Mouse (Mus musculus) urinary bladder, adult 18-20 months (tissue): ENCODE measurements around the gene Aldh5a1.
A peak's percentile ranks its signal among the peaks of the same experiment; 100 is the strongest.
"Not testable (repeated sequence)": the region's sequence is repeated elsewhere in the genome, so short reads cannot be mapped to it uniquely, and the experiment has no call there.

Source experiments
- DNase-seq, 2 experiments: peaks; one replicate each; pipeline ENCODE4 v3.0.0; 2022; ENCODE audit warnings: low spot score in 2 of 2, mixed read lengths in 2 of 2

Aldh5a1 gene

DNA sequence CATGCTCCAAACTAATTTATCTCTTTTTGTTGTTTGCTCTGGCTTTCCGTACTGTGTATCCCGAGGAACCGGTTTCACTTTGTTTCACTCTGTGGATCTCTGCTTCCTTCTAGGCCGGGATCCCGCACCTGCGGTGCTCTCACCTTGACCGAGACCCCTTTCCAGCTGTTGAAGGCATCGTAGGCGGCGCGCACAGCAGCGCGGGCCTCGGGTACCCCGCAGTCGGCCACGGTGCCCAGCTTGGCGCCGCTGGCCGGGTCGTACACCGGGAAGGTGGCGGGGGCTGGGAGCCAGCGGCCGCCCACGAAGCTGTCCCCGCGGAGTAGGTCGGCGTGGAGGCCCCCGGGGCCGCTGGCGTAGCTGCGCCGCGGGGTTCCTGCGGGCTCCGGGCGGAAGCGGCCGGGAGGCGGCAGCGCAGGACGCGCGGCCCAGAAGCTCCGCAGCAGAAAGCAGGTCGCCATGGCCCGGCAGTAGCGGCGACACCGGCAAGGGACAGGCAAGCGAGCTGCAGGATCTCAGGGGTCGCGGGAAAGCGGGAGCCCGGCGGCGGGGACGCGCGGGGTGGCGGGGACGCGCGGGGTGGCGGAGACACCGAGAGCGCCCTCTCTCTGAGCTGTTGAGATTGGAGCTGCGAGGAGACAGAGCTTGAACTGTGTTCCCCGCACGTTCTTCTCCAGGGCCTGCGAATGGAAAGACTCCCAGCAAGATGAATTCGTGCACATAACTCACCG is at the start of gene Aldh5a1:
Gene Aldh5a1 (minus strand): TSS at position 554 of the 731 bp plus-strand sequence.
- DNase-seq = peak; percentile 50 to 67

DNA sequence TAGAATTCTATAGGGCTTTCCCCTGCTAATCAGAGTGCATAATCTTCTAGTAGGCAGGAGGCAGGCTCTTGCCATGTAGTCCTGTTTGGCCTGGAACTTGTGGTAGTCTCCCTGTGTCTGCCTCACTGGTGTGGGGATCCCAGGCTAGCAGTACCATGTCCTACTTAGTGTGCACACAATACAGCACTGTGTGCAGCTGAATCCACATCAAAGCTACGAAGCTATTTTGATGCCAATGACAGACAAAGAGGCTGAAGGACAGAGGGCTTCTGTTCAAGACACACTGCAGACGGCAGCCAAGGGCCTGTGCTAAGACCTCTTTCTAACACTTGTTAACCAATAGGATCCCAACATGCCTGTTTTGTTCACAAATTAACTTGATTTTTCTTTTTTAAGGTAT is 48.0 kb upstream of the Aldh5a1 start:
- DNase-seq = no peak

DNA sequence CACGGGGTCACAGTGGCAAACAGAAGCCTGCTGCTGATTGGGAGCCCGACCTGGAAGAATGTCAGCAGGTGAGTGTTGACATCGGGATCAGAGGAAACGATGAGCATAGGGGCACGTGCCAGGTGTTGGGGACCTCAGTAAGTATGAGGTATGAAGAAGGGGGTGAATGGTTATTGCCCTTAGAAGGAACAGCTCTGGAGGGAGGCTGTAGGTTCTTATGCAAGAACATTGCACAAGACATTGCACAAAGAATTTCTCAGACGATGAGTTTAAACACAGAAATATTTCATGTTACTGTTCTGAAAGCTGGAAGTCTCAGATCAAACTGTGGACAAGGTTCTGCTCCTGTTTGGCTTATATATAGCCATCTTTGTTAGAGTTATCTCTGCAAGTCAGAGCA is 43.6 kb upstream of the Aldh5a1 start:
- DNase-seq = no peak

DNA sequence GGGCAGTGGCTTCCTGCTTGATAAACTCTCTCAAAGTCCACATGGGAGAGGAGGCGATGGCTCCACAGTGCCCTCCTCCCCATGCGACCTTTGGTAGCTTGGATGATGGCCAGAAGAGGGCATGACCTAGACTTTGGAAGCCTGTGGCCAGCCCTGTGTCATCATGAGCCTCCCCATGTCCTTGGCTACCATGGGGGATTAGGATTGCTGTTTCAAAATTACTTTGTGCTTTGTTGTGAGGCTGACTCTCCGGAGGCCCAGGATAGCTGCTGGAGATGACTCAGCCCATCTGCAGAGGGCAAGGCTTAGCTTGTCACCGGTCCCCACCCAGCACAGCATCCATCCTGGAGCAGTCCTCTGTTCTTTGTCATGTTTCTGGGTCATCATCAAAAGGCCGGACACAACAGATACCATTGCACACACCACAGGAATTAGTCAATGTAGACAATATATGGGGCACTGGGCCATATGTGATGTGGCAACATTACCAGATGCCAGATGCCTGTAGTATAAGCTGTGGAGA is 40.4 kb upstream of the Aldh5a1 start:
- no peak for DNase-seq

DNA sequence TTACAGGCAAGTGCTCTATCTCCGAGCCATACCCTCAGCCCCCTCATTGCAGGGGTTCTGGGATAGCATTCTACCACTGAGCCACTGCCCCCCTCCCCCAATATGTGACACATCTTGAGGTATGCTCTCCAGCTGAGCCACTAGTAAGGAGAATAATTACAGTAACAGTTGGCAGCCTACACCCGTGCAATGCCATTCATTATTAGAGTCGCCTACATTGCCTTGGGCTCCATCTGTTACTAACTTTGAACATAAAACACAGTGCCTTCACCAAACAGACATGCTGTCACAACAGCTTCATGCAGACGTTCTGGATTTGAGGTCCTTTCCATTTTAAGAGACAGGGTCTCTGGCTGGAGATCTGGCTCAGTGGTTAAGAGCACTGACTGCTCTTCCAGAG is 38.9 kb upstream of the Aldh5a1 start:
- DNase-seq = no peak

DNA sequence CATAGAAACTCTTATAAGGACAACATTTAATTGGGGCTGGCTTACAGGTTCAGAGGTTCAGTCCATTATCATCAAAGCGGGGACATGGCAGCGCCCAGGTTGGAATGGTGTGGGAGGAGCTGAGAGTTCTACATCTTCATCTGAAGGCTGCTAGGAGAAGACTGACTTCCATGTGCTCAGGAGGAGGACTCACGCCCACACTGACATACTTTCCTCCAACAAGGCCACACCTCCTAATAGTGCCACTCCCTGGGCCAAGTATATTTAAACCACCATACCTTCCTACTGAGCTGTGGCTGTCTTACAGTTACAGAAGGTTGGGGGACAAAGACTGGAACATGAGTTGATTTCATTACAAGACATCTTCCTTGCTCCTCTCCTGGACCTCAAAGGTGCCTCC is 34.3 kb upstream of the Aldh5a1 start:
- DNase-seq = not testable (repeated sequence)

DNA sequence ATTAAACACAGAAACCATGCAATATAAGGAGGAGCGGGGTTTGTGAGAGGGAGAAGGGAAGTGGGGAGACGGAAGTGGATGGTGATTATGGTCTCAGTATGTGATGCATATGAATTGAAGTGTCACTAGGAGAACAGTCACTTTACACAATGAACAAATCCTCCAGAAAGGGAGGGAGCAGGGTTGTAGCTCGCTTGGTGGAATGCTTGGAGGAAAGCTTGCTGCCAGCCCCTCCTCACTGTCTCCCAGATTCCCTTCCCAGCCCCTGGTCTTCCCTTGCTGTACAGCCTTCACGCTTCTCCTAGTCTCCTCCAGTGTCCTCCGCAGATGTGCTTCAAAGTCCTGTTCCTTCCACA is 28.4 kb upstream of the Aldh5a1 start:
- DNase-seq = no peak

DNA sequence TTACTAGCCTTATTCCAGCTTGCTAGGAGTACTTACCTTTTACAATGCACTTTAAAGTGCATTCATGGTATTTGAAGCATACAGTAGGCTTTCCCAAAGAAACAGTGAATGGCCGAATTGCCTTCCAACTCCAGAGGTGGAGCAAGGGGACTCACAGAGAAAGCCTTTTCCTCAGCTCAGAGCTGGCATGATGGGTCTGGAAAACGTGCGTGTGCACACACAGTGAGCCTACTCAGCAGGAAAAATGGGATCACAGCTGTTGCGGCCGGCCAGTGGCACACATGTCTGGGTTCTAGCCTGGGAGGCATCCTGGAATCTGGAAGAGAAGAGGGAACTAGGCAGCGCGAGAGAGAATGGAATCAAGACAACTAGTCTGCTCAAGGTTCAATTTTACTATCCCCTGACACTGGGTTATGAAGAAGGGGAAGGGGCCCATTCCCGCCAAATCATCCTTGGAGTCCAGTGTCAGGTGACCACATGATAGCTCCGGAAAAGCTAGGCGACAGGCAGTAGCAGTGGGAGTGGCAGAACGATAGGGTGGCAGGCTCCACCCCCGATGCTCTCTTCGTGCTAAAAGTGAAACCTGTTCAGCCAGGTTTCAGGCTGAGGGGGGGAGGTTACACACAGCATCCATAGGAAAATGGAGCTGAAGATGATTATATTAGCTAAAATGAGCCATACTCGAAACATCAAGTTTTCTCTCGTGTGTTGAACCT is 27.8 kb upstream of the Aldh5a1 start:
- no peak for DNase-seq

DNA sequence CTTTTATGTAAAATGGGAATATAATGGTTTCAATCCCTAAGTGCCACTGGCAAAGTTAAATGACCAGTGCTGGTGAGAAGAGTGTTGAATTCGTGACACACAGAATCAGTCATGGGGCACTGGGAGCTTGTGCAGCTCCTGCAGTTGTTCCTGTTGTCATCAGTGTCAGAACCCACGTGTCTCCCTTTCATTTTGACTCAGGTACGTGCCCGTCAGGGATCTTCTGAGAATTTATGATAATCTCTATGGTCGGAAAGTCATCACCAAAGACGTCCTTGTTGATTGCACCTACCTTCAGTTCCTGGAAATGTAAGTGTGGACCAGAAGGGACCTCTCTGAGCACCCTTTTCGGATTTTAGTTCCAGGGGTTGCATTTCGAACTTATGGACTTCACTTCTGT is 24.7 kb upstream of the Aldh5a1 start:
- no peak for DNase-seq

DNA sequence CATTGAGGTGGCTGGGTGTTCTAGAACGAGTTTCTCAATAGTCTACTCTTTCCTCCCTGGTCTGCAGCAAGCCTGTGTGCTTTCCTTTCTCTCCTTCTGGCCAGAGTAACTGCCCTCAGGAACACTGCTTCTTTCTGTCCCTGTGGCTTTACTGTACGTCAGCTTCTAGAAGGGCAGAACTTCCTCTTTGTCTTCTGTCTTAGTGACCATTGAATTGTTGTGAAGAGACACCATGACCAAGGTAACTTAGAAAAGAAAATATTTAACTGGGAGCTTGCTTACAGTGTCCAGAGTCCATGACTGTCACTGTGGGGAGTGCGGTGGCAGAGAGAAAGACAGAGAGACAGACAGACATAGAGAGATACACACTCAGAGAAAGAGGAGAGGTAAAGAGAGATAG is 22.6 kb upstream of the Aldh5a1 start:
- DNase-seq = no peak

DNA sequence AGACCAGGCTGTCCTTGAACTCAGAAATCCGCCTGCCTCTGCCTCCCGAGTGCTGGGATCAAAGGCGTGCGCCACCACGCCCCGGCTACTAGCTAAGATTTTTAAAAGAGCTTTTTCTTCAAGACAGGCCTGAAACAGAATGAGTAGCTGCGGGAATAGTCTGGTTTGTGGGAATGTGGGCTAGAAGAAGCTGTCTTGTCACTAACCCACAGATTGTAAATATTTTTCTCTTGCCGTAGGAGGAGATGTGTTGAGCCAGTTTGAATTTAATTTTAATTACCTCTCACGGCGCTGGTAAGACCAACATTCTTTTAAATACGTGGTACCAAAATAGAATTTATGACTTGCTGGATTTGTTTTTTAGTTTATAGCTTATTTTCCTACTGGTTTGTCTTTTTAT is 21.2 kb upstream of the Aldh5a1 start:
- no peak for DNase-seq

DNA sequence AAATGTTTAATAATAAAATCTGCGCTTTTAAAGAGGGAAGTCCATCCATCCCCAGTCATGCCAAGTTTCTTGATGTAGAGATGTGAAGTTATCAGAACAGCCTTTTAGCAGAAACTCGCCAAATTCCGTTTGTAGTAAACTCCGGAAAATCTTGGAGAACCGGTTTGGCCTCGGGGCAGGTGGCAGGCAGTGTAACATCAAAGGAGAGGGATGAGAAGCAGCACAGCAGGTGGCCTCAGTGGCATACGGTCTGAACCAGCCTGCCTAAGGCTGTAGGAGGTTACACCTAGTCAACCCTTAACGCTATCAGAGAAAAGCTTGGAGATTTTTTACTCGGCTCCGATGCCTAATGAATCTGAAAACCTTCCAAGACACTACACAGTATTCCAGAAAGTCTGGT is 18.0 kb upstream of the Aldh5a1 start:
- no peak for DNase-seq

DNA sequence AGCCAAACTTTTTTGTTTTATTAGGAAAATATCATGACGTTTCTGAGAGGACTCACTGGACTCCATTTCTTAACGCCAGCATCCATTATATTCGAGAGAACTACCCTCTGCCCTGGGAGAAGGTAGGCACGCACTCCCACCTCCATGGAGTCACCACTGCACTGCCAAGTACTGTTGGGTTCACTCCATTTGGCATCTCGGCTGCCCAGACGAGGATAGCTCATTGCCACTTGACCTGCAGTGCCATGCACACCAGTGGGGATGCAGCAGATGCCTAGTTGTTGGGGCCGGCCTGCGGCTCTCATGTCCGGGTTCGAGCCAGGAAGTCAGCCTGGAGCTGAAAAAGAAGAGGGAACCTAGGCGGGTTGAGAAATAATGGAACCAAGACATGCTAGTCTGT is 17.6 kb upstream of the Aldh5a1 start:
- no peak for DNase-seq

DNA sequence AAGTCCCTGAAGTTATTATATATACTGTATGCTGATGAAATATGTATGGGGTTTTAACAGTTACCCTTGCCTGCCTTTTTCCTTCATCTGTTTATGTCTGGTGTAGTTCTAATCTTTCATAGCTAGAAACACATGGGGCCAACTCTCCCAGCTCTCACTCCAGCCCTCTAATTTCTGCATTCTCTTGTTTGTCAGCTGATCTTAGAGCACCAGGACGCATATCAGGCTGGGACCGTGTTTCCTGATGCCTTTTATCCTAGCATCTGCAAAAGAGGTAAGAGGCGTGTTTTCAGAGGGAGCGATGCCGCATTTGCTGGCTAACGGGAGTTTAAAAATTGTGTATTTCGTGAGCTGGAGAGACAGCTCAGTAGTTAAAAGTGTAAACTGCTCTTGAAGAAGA is 15.2 kb upstream of the Aldh5a1 start:
- DNase-seq = no peak

DNA sequence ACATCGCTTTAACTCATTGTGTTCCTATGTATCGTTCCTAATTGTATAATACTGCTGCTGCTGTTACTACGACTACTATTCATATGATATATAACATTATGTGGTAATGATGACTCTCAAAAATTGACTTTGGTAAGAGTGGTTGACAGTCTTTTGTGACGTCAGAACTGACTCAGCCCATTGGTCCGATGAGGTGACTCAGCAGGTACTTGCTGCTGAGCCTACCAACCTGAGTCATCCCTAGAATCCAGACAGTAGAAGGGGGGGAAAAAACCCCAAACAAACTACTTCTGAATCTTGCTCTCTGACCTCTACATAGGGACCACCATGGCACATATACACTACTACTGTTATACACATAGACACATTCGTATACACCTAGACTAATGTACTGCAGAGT is 11.4 kb upstream of the Aldh5a1 start:
- no peak for DNase-seq

DNA sequence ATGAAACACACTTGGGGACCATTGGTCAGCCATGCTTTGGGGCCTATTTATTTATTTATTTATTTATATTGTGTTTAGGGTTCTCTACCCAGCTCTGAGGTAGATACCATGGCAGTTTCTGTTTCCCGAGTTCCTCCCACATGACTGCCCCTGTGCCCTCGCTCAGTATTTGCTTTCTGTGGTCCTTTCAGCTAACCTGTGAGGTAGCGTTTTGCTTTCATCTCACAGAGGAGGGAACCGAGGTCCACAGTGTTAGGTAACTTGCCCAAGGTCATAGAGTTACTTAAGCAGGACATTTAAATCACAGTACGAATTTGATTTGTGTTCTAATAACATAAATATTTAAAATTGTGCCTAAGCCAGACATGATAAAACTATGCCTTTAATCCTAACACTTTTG is 9.7 kb upstream of the Aldh5a1 start:
- no peak for DNase-seq

DNA sequence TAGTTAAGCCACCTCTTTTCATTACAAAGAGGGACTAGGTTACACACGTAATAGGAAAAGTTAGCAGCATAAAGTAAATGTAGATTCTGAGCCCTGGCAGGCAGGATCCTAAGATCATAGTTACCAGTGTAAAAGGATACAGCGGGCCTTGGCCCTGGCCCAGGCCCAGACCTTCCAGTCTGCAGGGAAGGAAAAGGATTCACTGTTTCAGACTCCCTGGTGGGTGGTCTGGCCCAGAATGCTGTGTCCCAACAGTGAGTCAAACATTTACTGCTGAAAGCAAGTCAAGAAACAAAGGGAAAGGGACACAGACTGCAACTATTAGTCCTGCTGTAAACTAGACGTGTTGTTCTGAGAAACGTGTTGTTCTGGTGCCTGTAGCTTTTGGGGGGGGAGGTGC is 8.1 kb upstream of the Aldh5a1 start:
- DNase-seq = no peak

DNA sequence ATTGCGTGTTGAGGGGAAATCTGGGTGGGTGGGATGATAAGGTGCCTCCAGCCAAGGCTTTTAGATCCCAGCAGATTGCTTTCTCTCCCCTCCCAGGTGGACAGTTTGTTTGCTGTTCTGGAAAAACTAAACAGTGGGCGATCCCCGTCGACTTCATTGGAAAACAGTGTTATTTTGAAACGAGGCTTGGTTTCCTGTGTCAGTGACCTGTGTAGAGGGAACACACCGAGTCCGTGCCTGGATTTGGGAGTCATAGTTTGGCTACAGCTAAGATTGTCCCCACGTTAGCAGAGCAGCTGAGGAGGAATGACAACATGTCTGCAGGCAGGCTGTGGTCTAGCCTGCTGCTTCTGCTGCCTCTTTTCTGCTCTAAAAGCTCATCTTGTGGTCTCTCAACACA is 5.8 kb upstream of the Aldh5a1 start:
- no peak for DNase-seq

DNA sequence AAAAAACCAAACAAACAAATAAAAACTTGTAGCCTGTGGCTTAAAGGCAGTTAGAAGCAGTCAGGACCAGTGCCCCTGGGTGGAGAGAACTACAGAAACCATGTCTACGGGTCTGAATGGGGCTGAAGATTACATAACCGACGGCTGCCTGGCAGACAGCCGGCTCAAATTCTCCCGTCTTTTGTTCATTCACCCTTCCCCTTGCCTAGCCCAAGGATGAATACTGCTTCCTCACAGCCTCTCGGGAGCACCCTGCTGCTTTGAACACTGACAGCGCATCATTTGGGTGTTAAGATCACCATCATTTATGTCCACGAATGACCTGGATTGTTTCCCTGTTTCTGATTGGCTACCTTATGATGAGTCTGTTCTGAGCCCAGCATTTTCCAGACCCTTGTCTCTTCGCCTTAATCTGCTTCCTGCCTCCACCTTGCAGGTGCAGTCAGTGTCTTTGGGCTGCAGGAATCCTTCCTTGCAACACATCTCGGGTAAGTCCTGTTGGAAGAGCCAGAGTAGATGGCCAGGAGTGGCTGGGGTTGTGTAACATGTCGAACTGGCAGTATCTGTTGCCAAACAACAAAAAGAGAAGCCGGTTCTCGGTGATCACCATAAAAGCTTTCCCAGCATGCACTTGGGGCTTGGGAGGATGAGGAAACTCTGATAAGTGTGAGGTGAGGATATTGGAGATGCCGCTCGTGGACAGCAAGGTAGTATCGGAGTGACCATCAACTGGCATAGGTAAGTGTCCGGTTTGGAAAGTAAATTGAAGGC is 5.2 kb upstream of the Aldh5a1 start, which contains the start of gene Gpld1:
Gene Gpld1 (plus strand): TSS at position 641 of the 771 bp plus-strand sequence.
- DNase-seq = no peak

DNA sequence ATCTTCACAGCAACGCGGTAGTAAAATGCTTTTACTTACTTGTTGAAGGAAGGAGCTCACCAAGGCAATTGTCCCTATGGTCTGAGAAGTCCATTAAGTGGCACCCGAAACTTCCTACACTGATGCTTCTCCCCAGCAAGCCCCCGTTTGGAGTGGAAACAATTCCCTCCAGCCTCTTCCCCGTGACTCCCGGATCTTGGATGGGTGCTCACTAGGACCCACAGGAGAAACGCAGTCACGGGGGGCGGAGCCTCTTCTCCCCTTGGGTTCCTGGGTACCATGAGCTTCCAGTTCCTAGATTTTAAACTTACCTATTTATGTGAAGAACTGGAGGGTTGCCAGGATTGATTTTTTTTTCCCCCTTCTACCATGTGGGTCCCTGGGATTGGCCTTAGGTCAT is 2.0 kb upstream of the Aldh5a1 start:
- no peak for DNase-seq

DNA sequence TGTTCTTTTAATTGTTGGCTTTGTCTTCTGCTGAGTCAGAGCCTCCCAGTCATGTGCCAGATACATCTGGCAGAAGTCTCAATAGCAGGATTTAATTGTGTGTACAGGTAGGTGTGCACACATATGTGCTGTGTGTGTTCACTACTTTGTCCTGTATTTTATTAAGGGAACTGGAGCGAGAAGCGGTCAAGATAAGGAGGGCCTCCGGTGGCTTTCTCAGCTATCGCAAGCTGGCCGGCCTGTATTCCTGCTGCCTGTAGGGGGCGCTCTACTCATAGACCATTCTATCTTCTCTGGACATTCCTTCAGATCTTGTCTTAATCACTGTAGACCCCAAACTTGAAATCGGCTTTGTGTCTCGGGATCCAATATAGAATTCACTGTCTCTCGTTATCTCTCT is 1.2 kb upstream of the Aldh5a1 start:
- DNase-seq = peak; percentile 44

DNA sequence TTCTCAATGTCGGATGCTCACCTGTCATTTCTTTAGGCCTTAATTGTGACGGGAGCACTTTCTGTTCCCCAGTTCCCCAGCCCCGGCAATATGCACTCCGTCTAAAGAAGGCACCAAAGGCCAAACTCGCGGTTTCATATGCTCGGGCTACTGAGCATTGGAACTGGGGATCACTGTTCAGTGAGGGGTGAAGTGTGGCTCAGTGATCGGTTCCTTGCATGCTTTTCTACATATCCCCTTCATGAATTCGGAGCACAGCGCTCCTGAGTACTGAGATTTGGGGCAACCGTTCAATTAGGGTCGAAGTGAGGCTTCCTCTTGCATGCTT is 342 bp upstream of the Aldh5a1 start:
- DNase-seq = no peak

DNA sequence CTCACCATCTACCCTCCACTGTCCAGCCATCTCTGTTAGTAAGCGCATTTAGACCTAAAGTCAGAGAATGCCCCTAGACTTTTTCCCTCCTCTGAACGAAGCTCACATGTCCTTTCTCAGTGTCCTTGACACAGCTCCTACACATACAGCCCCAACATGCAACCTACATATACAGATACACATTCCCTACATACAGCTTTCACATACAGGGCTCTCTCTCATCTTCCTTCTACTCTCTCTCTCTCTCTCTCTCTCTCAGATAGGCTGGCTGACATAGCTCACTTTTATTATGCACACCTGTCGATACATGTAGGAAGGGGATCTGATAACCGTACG is 721 bp downstream of the Aldh5a1 start:
- no peak for DNase-seq
